Mouse (Mus musculus) hindbrain, embryonic 16.5 days (tissue): Measurements from ENCODE around the gene Slc27a1. TPM values are rescaled to one million over a fixed set of nuclear protein-coding genes. Genes with fewer than 3 reads are reported as not detected.

Source experiments
- ATAC-seq: fragments of 200-750 bp; cut with Nextera tagmentation; 2 replicates; pipeline ENCODE4 v1.8.0; 2017; ENCODE audit warnings: moderate TSS enrichment, moderate library complexity
- H3K27ac ChIP-seq: fragments of 300-500 bp; sonication (generic); 2 replicates; pipeline ENCODE4 v1.5.1; 2014; ENCODE audit warnings: low read depth, mild to moderate bottlenecking, control low read depth, low read length, moderate library complexity
- H3K27me3 ChIP-seq: fragments of 300-500 bp; sonication (generic); replicated peaks from 2 replicates; pipeline ENCODE4 v1.6.1; 2014; ENCODE audit warnings: low read length; ENCODE audit not compliant: control insufficient read depth, insufficient read depth
- H3K36me3 ChIP-seq: fragments of 300-500 bp; sonication (generic); 2 replicates; pipeline ENCODE4 v1.6.1; 2014; ENCODE audit warnings: mild to moderate bottlenecking, low read length, moderate library complexity, mixed read lengths; ENCODE audit not compliant: control insufficient read depth, insufficient read depth
- H3K4me1 ChIP-seq: fragments of 300-500 bp; sonication (generic); 2 replicates; pipeline ENCODE4 v1.6.1; 2014; ENCODE audit warnings: low read depth, low read length; ENCODE audit not compliant: control insufficient read depth, insufficient read depth
- H3K4me2 ChIP-seq: fragments of 300-500 bp; sonication (generic); 2 replicates; pipeline ENCODE4 v1.6.1; 2014; ENCODE audit warnings: mild to moderate bottlenecking, low read length, control low read depth, moderate library complexity
- H3K4me3 ChIP-seq: fragments of 300-500 bp; sonication (generic); 2 replicates; pipeline ENCODE4 v1.5.1; 2014; ENCODE audit warnings: mild to moderate bottlenecking, low read length, control low read depth, moderate library complexity
- H3K9ac ChIP-seq: fragments of 300-500 bp; sonication (generic); 2 replicates; pipeline ENCODE4 v1.6.1; 2014; ENCODE audit warnings: low read depth, mild to moderate bottlenecking, control low read depth, low read length, moderate library complexity
- H3K9me3 ChIP-seq: fragments of 300-500 bp; sonication (generic); 2 replicates; pipeline ENCODE4 v1.6.1; 2014; ENCODE audit warnings: mild to moderate bottlenecking, low read length, moderate library complexity; ENCODE audit not compliant: control insufficient read depth
- WGBS: fragments of 180-500 bp; shearing (Covaris S2); extraction: QIAGEN DNeasy Blood & Tissue Kit; methylation state at CpG from one replicate; pipeline ENCODE4 v1.1.7; 2014; 5-methylcytosine and 5-hydroxymethylcytosine counted together
- polyA plus RNA-seq: library from polyadenylated mRNA; unstranded; fragments of >200 nt; fragmentation: Nextera tagmentation; extraction: Ambion mirVana; gene quantifications from 2 replicates; pipeline ENCODE4 v1.2.1, GENCODE M21; 2015

Slc27a1 gene
- polyA plus RNA-seq, 1 experiment from 2014 or later = 107 TPM

GRCm38 (mm10) chr8:71592374-71593170 is 23.9 kb downstream of the Slc27a1 start:
- WGBS = 6% methylated on average over 38 of the region's 60 CpGs
- peak; percentile 76 for ATAC-seq
- peak overlapping the region; percentile 87 for H3K4me3 ChIP-seq
- peak overlapping the region; percentile 95 for H3K4me2 ChIP-seq
- no peaks in the 10 kb centered on the region for H3K9me3 ChIP-seq
- H3K27ac ChIP-seq = peak overlapping the region; percentile 99
- H3K9ac ChIP-seq = peak overlapping the region; percentile 97
- no peaks in the 10 kb centered on the region for H3K27me3 ChIP-seq
- H3K36me3 ChIP-seq = peaks cover 3% of the 10 kb centered on the region; the same call in 1 of the 2 replicates
- H3K4me1 ChIP-seq = peaks cover 32% of the 10 kb centered on the region

- Histone ChIP-seq H3K9me3 (no peaks in the 10 kb centered on the region), H3K4me1 (peaks cover 32% of the 10 kb centered on the region), H3K4me2 (no peak overlapping the region), H3K4me3 (no peak overlapping the region), H3K36me3 (peaks cover 3% of the 10 kb centered on the region; the same call in 1 of the 2 replicates), H3K9ac (peak overlapping the region; percentile 11; the same call in 1 of the 2 replicates), H3K27ac (no peak overlapping the region), H3K27me3 (no peaks in the 10 kb centered on the region)
- ATAC-seq = no peak
- 97% methylated on average over 8 of the region's 8 CpGs for WGBS
Observed at GRCm38 (mm10) chr8:71593556-71594323, 25.1 kb downstream of the Slc27a1 start.

GRCm38 (mm10) chr8:71594324-71594722 is 25.6 kb downstream of the Slc27a1 start:
- H3K27me3 ChIP-seq = no peaks in the 10 kb centered on the region

GRCm38 (mm10) chr8:71595862-71596261 is 27.2 kb downstream of the Slc27a1 start:
- Histone ChIP-seq H3K4me1 (peaks cover 27% of the 10 kb centered on the region), H3K4me3 (no peak overlapping the region), H3K27ac (no peak overlapping the region), H3K9ac (peak overlapping the region; percentile 36; the same call in 1 of the 2 replicates), H3K27me3 (peaks cover 6% of the 10 kb centered on the region; the same call in 1 of the 2 replicates), H3K9me3 (no peaks in the 10 kb centered on the region), H3K36me3 (peaks cover 3% of the 10 kb centered on the region; the same call in 1 of the 2 replicates), H3K4me2 (peak overlapping the region; percentile 36)
- peak; percentile 2; the same call in 1 of the 2 replicates for ATAC-seq
- WGBS = 6% methylated on average over 27 of the region's 27 CpGs

More at GRCm38 (mm10) chr8:71594324-71594722, 25.6 kb downstream of the Slc27a1 start:
- Histone ChIP-seq H3K9ac (no peak overlapping the region), H3K4me2 (no peak overlapping the region), H3K4me1 (peaks cover 32% of the 10 kb centered on the region), H3K36me3 (peaks cover 3% of the 10 kb centered on the region; the same call in 1 of the 2 replicates), H3K4me3 (no peak overlapping the region), H3K9me3 (no peaks in the 10 kb centered on the region), H3K27ac (no peak overlapping the region)
- WGBS = 93% methylated on average over 4 of the region's 4 CpGs
- no peak for ATAC-seq

- ATAC-seq = no peak
- H3K4me2 ChIP-seq = no peak overlapping the region; the same call in 1 of the 2 replicates
- H3K36me3 ChIP-seq = peaks cover 3% of the 10 kb centered on the region; the same call in 1 of the 2 replicates
- H3K4me1 ChIP-seq = peaks cover 21% of the 10 kb centered on the region
- 61% methylated on average over 6 of the region's 6 CpGs for WGBS
- H3K4me3 ChIP-seq = no peak overlapping the region
- H3K27me3 ChIP-seq = peaks cover 7% of the 10 kb centered on the region
- no peaks in the 10 kb centered on the region for H3K9me3 ChIP-seq
- H3K27ac ChIP-seq = no peak overlapping the region
- no peak overlapping the region for H3K9ac ChIP-seq
Observed at GRCm38 (mm10) chr8:71596384-71596783, 27.7 kb downstream of the Slc27a1 start.

GRCm38 (mm10) chr8:71596798-71597197 is 28.1 kb downstream of the Slc27a1 start:
- ATAC-seq = no peak

GRCm38 (mm10) chr8:71597451-71597850 is 28.8 kb downstream of the Slc27a1 start, which contains the start of gene Fam129c:
Gene Fam129c (plus strand): TSS chr8:71597648.
- Histone ChIP-seq H3K9me3 (no peaks in the 10 kb centered on the region), H3K4me1 (peaks cover 27% of the 10 kb centered on the region), H3K27me3 (peaks cover 11% of the 10 kb centered on the region), H3K4me2 (no peak within 1 kb of the TSS), H3K9ac (no peak within 1 kb of the TSS), H3K36me3 (peaks cover 3% of the 10 kb centered on the region; the same call in 1 of the 2 replicates), H3K4me3 (no peak within 1 kb of the TSS), H3K27ac (no peak within 1 kb of the TSS)
- WGBS = 79% methylated on average over 3 of the region's 3 CpGs
- ATAC-seq = no peak

More at GRCm38 (mm10) chr8:71596798-71597197, 28.1 kb downstream of the Slc27a1 start:
- Histone ChIP-seq H3K4me3 (no peak overlapping the region), H3K36me3 (peaks cover 3% of the 10 kb centered on the region; the same call in 1 of the 2 replicates), H3K9ac (no peak overlapping the region), H3K4me2 (no peak overlapping the region), H3K27me3 (peaks cover 9% of the 10 kb centered on the region), H3K27ac (no peak overlapping the region), H3K9me3 (no peaks in the 10 kb centered on the region), H3K4me1 (peaks cover 21% of the 10 kb centered on the region)
- WGBS = 84% methylated on average over 4 of the region's 4 CpGs

GRCm38 (mm10) chr8:71598375-71598774 is 29.7 kb downstream of the Slc27a1 start:
- Histone ChIP-seq H3K4me1 (peaks cover 22% of the 10 kb centered on the region), H3K9me3 (no peaks in the 10 kb centered on the region), H3K36me3 (peaks cover 3% of the 10 kb centered on the region; the same call in 1 of the 2 replicates), H3K4me2 (no peak overlapping the region), H3K27ac (no peak overlapping the region), H3K27me3 (peaks cover 12% of the 10 kb centered on the region), H3K9ac (no peak overlapping the region), H3K4me3 (no peak overlapping the region)
- ATAC-seq = no peak
